Mouse (Mus musculus): ENCODE results near the gene Csnk1g1.

GRCm38 (mm10) chr9:66051493-66051892 is 142.8 kb downstream of the Csnk1g1 start:
- no peak for TF ChIP-seq CTCF (IDR thresholded peaks at IDR 0.05; ENCODE audit: extremely low read depth, insufficient read depth, insufficient read length, insufficient replicate concordance)
- no peak for TF ChIP-seq POLR2A (IDR thresholded peaks at IDR 0.05; ENCODE audit: low read depth, low read length)
